Mouse (Mus musculus) frontal cortex, adult 2 months (tissue): ENCODE measurements around the gene Hnf1b. TPM values are rescaled to one million over a fixed set of nuclear protein-coding genes. Genes with fewer than 3 reads are reported as not detected.

Source experiments
- DNase-seq, 2 experiments: peaks; one replicate each; pipeline ENCODE4 v3.0.0; 2022; ENCODE audit warnings: low spot score in 1 of 2; ENCODE audit errors: extremely low spot score in 1 of 2
- polyA plus RNA-seq: library from polyadenylated mRNA; depleted of rRNA; stranded (reverse); fragments of >200 nt; gene quantifications from 2 replicates; pipeline ENCODE4 v1.2.3, GENCODE M21; 2012

Hnf1b gene
- polyA plus RNA-seq, 1 experiment = 0.08 TPM

DNA sequence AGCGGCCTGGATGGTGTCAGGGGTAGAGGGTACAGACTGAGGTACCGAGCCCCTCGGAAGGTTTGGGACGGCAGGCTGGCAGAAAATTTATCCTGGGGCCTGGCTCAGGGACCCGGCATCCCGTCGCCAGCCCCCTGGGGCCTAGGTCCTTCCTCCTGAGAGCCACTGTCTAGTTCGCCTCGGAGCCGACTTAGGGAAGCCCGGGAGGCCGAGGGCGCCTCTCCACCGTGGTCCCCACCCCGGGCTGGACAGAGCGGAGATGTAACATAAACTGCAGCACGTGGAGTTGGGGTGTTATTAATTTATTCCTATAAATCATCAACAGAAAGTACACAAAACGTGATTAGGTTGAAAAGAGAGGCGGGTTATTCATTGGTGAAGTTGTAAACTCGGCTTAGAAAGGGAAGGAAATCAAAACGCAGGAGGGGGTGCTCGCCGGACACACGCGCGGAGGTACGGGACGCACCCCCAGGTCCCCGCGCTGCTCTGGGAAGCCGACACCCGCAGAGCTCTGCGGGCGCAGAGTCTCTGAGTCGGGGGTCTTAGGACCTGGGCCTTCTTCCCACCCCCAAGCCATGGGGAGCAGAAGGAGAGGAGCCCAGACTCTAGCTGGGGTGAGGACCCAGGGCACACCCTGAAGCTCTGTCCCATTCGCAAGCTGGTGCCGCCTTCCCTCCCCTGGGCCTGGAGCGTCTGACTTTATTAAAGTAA is 2.8 kb downstream of the Hnf1b start:
- no peak for DNase-seq

DNA sequence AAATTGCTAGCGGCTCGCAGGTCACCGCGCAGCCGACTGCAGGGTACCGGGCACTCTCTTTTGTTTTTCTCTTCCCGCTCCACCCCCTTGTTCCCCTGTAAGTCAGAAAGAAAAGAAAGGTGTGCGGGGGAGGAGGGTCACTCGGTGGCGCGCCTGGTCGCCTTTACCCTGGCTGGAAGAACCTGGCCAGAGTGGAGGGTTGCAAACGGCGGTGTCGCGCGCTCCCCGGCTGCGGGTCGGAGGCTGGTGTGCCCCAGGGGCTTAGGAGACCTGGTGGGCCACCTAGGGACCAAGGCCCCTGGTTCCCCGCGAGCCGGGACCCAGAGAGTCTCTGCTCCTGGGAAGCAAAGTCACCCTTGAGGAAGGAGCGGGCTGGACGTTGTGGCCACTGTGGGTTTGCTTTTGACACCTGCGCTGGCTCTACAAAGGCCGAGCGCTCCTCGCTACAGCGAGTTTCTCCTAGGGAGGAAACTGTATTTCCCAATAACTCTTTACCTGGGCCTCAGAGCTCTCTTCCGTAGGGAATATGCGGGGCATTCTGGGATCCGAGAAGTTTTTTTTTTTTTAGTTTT is 3.4 kb downstream of the Hnf1b start:
- DNase-seq = no peak

DNA sequence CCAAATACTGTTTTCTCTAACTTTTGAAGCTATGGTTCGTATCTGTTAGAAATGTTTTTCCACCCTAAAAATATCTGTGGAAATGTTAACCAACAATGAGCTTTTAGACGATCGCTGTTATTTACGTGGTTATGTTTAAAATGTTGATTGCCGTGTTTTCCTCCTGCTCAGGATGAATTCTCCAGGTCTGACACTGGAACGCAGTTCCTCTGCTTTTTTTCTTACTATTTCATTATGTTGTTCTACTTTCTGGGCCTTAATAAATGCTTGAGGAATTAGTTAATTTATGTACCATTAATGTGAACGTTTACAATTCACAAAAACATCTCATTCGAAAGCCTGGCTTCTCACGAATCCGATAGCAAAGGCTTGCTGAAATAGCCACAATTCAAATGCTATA is 4.2 kb downstream of the Hnf1b start:
- no peak for DNase-seq

DNA sequence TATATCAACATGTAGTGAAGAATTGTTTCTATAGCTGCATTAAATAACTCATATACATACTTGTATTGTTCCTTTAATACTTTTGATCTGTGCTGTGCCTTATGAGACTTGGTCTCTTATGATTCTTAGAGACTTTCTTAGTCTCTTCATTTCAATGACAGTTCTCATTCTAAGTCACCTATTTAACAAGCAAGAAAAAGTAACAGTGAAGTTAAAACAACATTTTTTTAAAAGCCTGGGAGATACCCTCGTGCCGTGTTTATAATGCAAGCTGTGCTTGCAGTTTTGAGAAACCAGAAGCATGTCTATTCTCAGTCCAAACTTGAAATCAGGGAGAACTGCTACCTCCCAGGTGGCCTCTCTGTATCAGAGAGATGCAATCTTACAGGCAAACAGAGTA is 4.8 kb downstream of the Hnf1b start:
- DNase-seq = no peak

GRCm38 (mm10) chr11:83857256-83857655 is 7.4 kb downstream of the Hnf1b start:
- no peak for DNase-seq

GRCm38 (mm10) chr11:83865286-83865685 is 15.4 kb downstream of the Hnf1b start:
- DNase-seq = no peak

- no peak for DNase-seq
These were observed 17.7 kb downstream of the Hnf1b start for GRCm38 (mm10) chr11:83867571-83867970.

DNA sequence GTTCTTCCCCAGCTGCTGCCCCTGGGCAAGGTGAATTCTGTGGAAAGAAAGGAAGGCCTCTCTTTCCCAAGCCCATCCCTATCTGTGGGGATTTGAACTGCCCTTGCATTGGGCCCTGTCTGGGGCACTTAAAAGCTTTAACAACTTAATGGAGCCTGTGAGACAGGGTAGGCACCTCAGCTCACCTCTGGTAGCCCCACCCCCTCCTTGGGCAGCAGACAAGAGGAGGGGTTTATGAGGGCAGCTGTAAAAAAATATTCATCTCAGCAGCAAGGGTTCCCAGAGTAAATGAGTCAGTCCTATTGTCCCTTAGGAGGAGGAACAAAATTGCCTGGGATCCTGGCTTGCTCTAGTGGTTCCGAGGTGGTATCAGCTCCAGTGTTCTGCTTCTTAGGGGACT is 19.3 kb downstream of the Hnf1b start:
- no peak for DNase-seq

- no peak for DNase-seq
These were observed 19.8 kb downstream of the Hnf1b start for GRCm38 (mm10) chr11:83869686-83870085.

DNA sequence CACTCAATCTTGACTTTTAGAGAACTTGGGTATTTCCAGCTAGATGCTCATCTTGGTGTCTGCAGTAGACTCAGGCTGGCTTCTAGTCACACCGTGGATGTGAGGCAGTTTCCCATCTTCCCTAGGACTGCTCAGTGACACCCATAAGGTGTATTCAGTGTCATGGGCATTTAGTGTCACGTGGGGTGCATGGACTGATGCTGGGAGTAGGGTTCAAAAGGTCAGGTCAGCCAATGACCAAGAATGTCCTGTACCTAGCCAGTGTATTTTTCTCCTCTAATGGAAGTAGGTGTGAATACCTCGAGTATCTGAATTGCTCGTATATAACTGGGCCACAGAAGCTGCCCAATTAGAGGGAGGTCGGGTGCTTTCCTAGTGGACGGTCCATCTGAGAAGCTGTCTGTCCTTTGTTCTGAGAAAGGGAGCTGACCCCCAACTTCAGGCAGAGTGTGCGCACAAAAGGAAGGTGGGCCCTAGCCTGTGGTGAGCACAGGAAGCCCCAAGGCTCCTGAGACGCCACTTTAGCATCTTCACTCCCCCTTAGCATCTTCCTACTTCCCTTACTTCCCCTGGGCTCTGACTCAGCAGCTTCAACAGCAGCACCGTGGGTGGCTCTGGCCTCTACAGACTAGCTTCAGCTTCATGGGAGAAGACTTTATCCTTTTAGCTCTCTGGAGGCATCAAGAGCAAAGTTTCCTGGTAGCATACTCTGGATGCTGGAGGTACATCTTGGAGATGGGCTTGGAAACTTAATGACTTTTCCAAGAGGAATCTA is 22.1 kb downstream of the Hnf1b start:
- DNase-seq = peak; percentile 29 to 75

- no peak for DNase-seq
These were observed 23.6 kb downstream of the Hnf1b start for GRCm38 (mm10) chr11:83873509-83873908.

GRCm38 (mm10) chr11:83876630-83877029 is 26.8 kb downstream of the Hnf1b start:
- DNase-seq = no peak

DNA sequence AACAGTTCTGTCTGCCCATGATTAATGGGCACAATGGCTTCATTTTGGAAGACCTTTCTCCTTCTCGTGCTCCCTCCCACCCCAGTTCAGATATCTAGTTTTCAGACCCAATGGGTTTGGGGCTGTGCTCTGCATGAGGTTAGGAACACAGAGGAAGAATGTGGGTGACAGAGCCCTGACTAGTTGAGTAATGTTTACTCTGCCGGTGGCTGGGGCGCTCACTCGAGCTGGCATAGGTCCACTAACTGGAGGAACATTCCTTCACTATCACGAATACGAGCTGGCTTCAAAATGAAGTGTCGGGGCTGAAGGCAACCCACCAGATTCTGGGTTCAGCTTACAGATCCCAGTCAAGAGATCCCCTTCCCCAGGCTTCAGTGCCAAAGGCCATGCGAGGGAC is 27.9 kb downstream of the Hnf1b start:
- DNase-seq = no peak

GRCm38 (mm10) chr11:83878417-83878952 is 28.6 kb downstream of the Hnf1b start:
- DNase-seq = no peak

- no peak for DNase-seq
These were observed 29.3 kb downstream of the Hnf1b start for GRCm38 (mm10) chr11:83879130-83879529.

DNA sequence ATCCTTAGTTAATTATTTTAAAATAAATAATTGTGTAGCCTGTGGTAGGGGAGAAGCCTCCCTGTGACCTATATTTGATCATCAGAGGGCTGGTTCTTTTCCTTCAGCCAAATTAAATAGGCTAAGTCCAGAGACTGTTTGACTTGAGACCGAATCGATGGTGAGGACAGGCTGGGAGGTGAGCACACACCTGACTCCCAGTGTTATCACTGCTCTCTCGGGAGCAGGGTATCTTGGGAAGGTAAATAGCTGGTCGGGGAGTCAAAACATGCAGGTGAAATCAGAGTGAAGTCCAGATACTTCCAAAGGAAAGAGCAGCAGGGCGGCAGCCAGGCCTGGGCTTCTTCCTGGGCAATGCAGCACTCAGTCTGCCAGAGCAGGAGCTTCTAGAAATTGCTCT is 31.6 kb downstream of the Hnf1b start:
- DNase-seq = no peak

GRCm38 (mm10) chr11:83882552-83882951 is 32.7 kb downstream of the Hnf1b start:
- no peak for DNase-seq

GRCm38 (mm10) chr11:83883074-83883473 is 33.2 kb downstream of the Hnf1b start:
- no peak for DNase-seq

- DNase-seq = no peak
These were observed 33.9 kb downstream of the Hnf1b start for GRCm38 (mm10) chr11:83883812-83884211.

DNA sequence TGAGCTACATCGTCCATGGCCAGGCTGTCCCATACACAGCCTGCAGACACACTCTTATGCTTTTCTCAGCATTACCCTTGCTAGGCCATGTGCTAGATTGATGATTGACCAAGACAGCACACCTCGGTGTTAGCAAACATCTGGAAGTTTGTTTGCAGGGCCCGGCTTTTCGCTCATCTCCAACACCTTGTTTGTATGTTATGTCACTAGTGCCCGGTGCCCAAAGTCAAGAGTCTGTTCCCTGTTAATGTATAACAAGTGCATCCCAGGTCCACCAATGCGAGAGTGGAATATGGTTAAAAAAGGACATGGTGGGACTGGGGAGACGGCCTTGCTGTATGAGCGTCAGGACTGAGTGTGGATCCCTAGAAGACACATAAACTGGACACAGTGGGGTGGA is 35.3 kb downstream of the Hnf1b start:
- no peak for DNase-seq

DNA sequence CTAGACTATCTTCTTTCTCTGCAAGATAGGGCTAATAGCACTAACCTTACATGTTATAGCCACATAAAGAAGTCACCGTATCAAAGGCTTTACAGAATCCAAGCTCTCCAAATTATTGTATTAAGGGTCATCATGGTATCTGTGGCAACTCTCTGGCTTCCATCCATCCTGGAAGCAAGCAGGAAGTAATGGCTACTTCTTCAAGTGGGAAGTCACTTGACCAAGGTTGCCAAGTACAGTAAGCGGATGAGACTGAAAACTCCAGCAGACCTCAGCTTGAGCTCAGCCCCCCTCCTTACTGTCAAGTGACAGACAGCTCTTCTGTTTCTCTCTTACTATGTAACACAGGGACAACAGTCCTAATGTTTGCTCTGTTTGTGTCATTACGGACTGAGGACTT is 36.9 kb downstream of the Hnf1b start:
- no peak for DNase-seq

- no peak for DNase-seq
These were observed 41.5 kb downstream of the Hnf1b start for GRCm38 (mm10) chr11:83891366-83891765.
